Mouse (Mus musculus) hematopoietic stem cell, adult 5-6 weeks (primary cell): ENCODE data around the gene Asxl1. TPM values are rescaled to one million over a fixed set of nuclear protein-coding genes. Genes with fewer than 3 reads are reported as not detected.

Experiments used
- ATAC-seq, 2 experiments: fragments of 125-278 bp in 1 of 2; replicated peaks in 1 of 2; 2 replicates each; pipeline ENCODE4 v1.8.0; 2016 to 2017; ENCODE audit warnings: inconsistent platforms in 2 of 2, mild to moderate bottlenecking in 2 of 2, moderate number of reproducible peaks in 2 of 2, low read depth in 1 of 2, moderate TSS enrichment in 1 of 2; ENCODE audit not compliant: low FRiP score in 2 of 2, poor library complexity in 2 of 2, severe bottlenecking in 2 of 2, insufficient read depth in 1 of 2, low TSS enrichment in 1 of 2
- total RNA-seq: library from RNA; stranded (forward); fragments of 172-1452, 232-1000 nt; gene quantifications from 2 replicates; pipeline ENCODE4 v1.2.3, GENCODE M21; 2017

Gene Asxl1
- total RNA-seq, 1 experiment from 2014 or later: 42.8 TPM

DNA sequence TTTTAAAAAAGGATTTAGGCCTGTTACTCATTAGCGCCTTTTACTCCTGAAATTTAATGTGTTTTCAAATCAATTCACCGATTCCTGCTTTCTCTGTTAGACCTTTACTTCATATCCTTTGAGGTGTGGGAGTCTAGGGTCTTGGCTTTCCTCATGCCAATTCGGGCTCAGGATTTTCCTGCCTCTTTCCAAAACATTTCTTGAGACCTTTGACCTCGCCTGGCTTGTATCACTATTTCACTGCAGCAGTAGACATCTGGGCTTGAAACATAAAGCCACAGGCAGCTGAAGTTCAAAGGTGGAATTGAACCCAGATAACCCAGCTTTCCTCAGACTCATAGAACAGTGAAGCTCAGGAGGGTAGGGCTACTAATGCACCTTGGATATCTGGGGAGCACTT, 100.8 kb downstream of the Asxl1 start:
- no peak for ATAC-seq

GRCm38 (mm10) chr2:153447719-153448118, 102.1 kb downstream of the Asxl1 start:
- no peak for ATAC-seq

GRCm38 (mm10) chr2:153448519-153448918, 102.9 kb downstream of the Asxl1 start:
- no peak for ATAC-seq

Other genes with a start within 250 kb of the Asxl1 start
- gene Hck, start 237.4 kb upstream of the Asxl1 start, total RNA-seq: 9.0 and 26.3 TPM in 2 replicates
- 62.0 and 83.4 TPM in 2 replicates for gene Tm9sf4, start 184.5 kb upstream of the Asxl1 start, total RNA-seq
- 18.2 and 19.4 TPM in 2 replicates for gene Tspyl3, start 120.4 kb upstream of the Asxl1 start, total RNA-seq
- 7.3 and 7.8 TPM in 2 replicates for gene Plagl2, start 104.4 kb upstream of the Asxl1 start, total RNA-seq
- gene Pofut1, start 104.3 kb upstream of the Asxl1 start, total RNA-seq: 23.0 and 29.1 TPM in 2 replicates
- gene Kif3b, start 54.4 kb upstream of the Asxl1 start, total RNA-seq: 13.2 and 21.6 TPM in 2 replicates
- not detected in 2 replicates for gene 4930404H24Rik, start 147.0 kb downstream of the Asxl1 start, total RNA-seq
- gene Nol4l, start 184.1 kb downstream of the Asxl1 start, total RNA-seq: 5.2 and 8.1 TPM in 2 replicates